Mouse (Mus musculus) midbrain, embryonic 15.5 days (tissue): ENCODE results near the gene Acsm2. TPM values are rescaled to one million over a fixed set of nuclear protein-coding genes. Genes with fewer than 3 reads are reported as not detected.

Experiments
- ATAC-seq: fragments of 200-750 bp; cut with Nextera tagmentation; replicated peaks from 2 replicates; pipeline ENCODE4 v1.8.0; 2017; ENCODE audit warnings: moderate TSS enrichment
- H3K27ac ChIP-seq: fragments of 300-500 bp; sonication (generic); 2 replicates; pipeline ENCODE4 v1.5.1; 2015; ENCODE audit warnings: mild to moderate bottlenecking, inconsistent platforms
- H3K27me3 ChIP-seq: fragments of 300-500 bp; sonication (generic); replicated peaks from 2 replicates; pipeline ENCODE4 v1.6.1; 2015; ENCODE audit warnings: inconsistent platforms
- H3K36me3 ChIP-seq: fragments of 300-500 bp; sonication (generic); replicated peaks from 2 replicates; pipeline ENCODE4 v1.6.1; 2015; ENCODE audit warnings: inconsistent platforms
- H3K4me1 ChIP-seq: fragments of 300-500 bp; sonication (generic); 2 replicates; pipeline ENCODE4 v1.6.1; 2015; ENCODE audit warnings: inconsistent platforms
- H3K4me2 ChIP-seq: fragments of 300-500 bp; sonication (generic); 2 replicates; pipeline ENCODE4 v1.6.1; 2015; ENCODE audit warnings: inconsistent platforms, mild to moderate bottlenecking, moderate library complexity
- H3K4me3 ChIP-seq: fragments of 300-500 bp; sonication (generic); 2 replicates; pipeline ENCODE4 v1.5.1; 2015; ENCODE audit warnings: mild to moderate bottlenecking, inconsistent platforms
- H3K9ac ChIP-seq: fragments of 300-500 bp; sonication (generic); 2 replicates; pipeline ENCODE4 v1.6.1; 2015; ENCODE audit warnings: mild to moderate bottlenecking, inconsistent platforms
- H3K9me3 ChIP-seq: fragments of 300-500 bp; sonication (generic); 2 replicates; pipeline ENCODE4 v1.6.1; 2016; ENCODE audit warnings: inconsistent platforms
- WGBS: fragments of 180-500 bp; shearing (Covaris S2); methylation state at CpG from one replicate; pipeline ENCODE4 v1.1.7; 2015; ENCODE audit warnings: mixed read lengths; 5-methylcytosine and 5-hydroxymethylcytosine counted together
- polyA plus RNA-seq: library from polyadenylated mRNA; unstranded; fragments of >200 nt; fragmentation: Nextera tagmentation; extraction: Ambion mirVana; gene quantifications from 2 replicates; pipeline ENCODE4 v1.2.1, GENCODE M21; 2015

Acsm2 gene
- polyA plus RNA-seq, 1 experiment from 2014 or later: not detected

DNA sequence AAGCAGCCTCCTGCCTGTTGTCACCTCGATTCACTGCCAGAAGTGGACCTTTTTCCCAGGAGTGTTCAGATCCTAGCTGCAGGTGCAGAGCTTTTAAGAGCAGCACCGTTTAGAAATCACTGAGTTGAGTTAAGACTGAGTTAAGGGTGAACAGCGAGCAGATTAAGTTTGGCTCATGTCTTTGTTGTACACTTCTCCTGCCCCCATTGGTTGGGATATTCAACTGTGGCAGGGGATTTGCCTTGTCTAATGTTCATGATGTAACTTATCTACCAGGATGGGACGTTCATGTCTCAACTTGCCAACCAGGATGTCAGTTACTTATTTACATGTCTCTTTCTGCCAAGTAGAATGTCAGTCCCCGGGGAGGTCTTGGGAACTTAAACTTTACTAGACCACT, 88.2 kb downstream of the Acsm2 start:
- H3K9ac ChIP-seq: no peak overlapping the region
- H3K9me3 ChIP-seq: no peaks in the 10 kb centered on the region
- 75% methylated on average over 5 of the region's 5 CpGs for WGBS
- ATAC-seq: no peak
- no peak overlapping the region for H3K4me3 ChIP-seq
- no peaks in the 10 kb centered on the region for H3K36me3 ChIP-seq
- H3K27me3 ChIP-seq: no peaks in the 10 kb centered on the region
- H3K4me2 ChIP-seq: no peak overlapping the region
- no peaks in the 10 kb centered on the region for H3K4me1 ChIP-seq
- no peak overlapping the region for H3K27ac ChIP-seq

Other genes with a start within 250 kb of the Acsm2 start
- gene Gp2, start 95.1 kb upstream of the Acsm2 start, polyA plus RNA-seq: not detected in 2 replicates
- not detected in 2 replicates for gene Umod, start 75.1 kb upstream of the Acsm2 start, polyA plus RNA-seq
- gene Acsm5, start 34.9 kb upstream of the Acsm2 start, polyA plus RNA-seq: 0.15 TPM in 1 of 2 replicates, not detected in the other
- gene Pdilt, start 30.9 kb upstream of the Acsm2 start, polyA plus RNA-seq: not detected in 2 replicates
- 0.19 TPM in 1 of 2 replicates, not detected in the other for gene Acsm1, start 52.7 kb downstream of the Acsm2 start, polyA plus RNA-seq
- not detected in 2 replicates for gene Acsm4, start 135.7 kb downstream of the Acsm2 start, polyA plus RNA-seq
- 88.2 and 90.3 TPM in 2 replicates for gene Thumpd1, start 166.5 kb downstream of the Acsm2 start, polyA plus RNA-seq
- gene Acsm3, start 206.6 kb downstream of the Acsm2 start, polyA plus RNA-seq: not detected in 2 replicates
- gene Rexo5, start 239.7 kb downstream of the Acsm2 start, polyA plus RNA-seq: 10.1 and 10.8 TPM in 2 replicates
- 15.2 and 16.3 TPM in 2 replicates for gene Eri2, start 239.7 kb downstream of the Acsm2 start, polyA plus RNA-seq